Mouse (Mus musculus): ENCODE results near the gene Ugt1a7c.

GRCm38 (mm10) chr1:88228121-88228520 is 133.3 kb downstream of the Ugt1a7c start:
- no peak for TF ChIP-seq CTCF (IDR thresholded peaks at IDR 0.05; ENCODE audit: insufficient read depth, low read depth, low read length)
- TF ChIP-seq POLR2A (IDR thresholded peaks at IDR 0.05; ENCODE audit: insufficient read depth, low read depth, low read length) = no peak
